Mouse (Mus musculus): ENCODE results near the gene Pitpnc1. TPM values are rescaled to one million over a fixed set of nuclear protein-coding genes. Genes with fewer than 3 reads are reported as not detected.

The Pitpnc1 gene
- polyA plus RNA-seq, 1 experiment from 2014 or later, result 39.2 TPM

DNA sequence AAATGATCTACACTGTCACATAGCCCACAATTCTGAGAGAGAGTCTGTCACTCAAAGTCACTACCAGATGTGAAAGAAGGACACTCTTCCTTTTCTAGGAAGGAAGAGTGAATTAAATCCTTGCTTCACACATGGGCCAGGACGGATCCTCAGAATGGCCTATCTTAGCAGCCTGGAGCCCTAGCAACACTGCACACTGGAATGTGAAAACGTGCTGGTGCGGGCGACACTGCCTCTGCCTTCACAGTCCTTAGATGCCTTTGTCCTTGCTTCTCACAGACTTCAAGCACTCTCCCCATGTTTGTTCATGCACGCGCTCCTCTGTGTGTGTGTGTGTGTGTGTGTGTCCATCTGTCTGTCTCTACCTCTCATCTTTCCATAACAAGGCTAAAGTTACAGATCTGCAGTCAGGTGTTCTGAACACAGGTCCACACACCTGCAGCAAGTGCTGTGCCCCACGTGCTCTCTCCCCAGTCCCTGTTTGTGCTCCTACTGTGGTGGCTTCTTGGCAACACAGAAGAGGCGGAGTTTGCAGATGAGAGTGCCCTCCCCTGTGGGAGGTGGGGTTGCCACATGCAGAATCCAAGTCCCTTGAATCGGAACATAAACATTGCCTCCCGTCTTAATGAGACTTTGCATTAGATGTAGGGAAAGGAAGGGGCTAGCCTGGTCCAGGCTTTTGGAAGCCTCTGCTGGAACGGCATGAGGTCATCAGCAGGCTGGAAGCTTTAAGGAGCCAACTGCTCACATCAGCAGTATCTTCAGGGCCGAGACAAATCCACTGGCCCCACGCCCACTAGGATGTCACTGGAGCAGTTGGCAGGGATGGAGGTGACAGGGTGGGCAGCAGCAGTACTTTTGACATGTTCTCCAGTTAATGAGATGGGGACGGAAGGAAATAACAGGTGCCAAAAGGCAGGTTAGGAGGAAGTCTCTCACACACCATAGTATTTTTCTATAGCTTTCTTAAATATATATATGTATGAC is 144.5 kb downstream of the Pitpnc1 start:
- ATAC-seq (ENCODE audit: low FRiP score, low read depth), result peak; percentile 66; the same call in 1 of the 2 replicates

DNA sequence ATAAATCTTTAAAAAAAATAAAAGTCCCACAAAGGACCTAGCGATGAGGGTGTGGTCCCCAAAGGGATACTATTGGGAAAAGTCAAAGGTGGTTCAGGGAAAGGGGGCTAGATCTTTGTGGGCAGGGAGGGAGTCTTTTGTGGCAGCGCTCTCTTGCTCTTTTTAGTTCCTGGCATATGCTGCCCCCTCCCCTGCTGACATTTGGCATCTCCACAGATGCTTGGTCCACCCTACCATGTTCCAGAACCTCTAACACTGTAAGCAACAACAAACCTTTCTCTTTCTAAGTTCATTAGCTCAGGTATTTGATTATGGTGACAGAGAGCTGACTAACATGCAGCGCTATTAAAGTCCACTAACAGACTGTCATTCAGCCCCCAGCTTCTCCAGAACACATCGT is 145.3 kb downstream of the Pitpnc1 start:
- WGBS, result 70% methylated on average over 4 of the region's 4 CpGs
- Histone ChIP-seq H3K9ac (no peak overlapping the region), H3K4me1 (replicated peaks) (peaks cover 14% of the 10 kb centered on the region), H3K27ac (replicated peaks) (peak overlapping the region; percentile 53; the same call in 1 of the 2 replicates), H3K9me3 (no peaks in the 10 kb centered on the region), H3K4me3 (no peak overlapping the region), H3K4me2 (no peak overlapping the region), H3K36me3 (no peaks in the 10 kb centered on the region), H3K27me3 (no peaks in the 10 kb centered on the region)
- no peak for ATAC-seq (ENCODE audit: low FRiP score, low read depth)

More for the DNA sequence above, 144.5 kb downstream of the Pitpnc1 start:
- 19% methylated on average over 14 of the region's 14 CpGs for WGBS
- Histone ChIP-seq H3K9ac (no peak overlapping the region), H3K36me3 (no peaks in the 10 kb centered on the region), H3K9me3 (no peaks in the 10 kb centered on the region), H3K4me3 (no peak overlapping the region), H3K4me1 (replicated peaks) (peaks cover 14% of the 10 kb centered on the region), H3K27me3 (no peaks in the 10 kb centered on the region), H3K27ac (replicated peaks) (peak overlapping the region; percentile 53), H3K4me2 (no peak overlapping the region)

DNA sequence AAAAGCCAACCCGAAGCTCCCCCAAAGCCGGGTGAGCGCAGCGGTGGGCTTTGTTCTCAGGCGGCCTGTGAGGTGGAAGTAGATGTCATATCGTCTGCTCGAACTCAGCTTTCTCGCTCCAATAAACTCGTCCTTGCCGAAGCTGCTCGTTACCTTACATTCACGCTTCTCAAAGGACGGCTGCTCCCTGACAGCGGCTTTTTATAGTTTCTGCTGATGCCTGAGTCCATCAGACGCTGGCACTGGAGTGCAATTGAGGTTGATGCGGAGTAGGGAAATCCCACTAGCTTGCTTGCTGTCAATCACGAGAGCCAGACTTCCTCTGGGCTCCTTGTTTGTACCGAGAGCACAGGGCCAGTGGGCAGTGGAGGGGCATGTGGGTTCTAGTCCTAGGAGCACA is 147.3 kb downstream of the Pitpnc1 start:
- Histone ChIP-seq H3K4me1 (replicated peaks) (peaks cover 14% of the 10 kb centered on the region), H3K4me3 (no peak overlapping the region), H3K9ac (no peak overlapping the region), H3K9me3 (no peaks in the 10 kb centered on the region), H3K4me2 (no peak overlapping the region), H3K36me3 (no peaks in the 10 kb centered on the region), H3K27ac (replicated peaks) (no peak overlapping the region), H3K27me3 (no peaks in the 10 kb centered on the region)
- 59% methylated on average over 18 of the region's 18 CpGs for WGBS
- ATAC-seq (ENCODE audit: low FRiP score, low read depth), result no peak

DNA sequence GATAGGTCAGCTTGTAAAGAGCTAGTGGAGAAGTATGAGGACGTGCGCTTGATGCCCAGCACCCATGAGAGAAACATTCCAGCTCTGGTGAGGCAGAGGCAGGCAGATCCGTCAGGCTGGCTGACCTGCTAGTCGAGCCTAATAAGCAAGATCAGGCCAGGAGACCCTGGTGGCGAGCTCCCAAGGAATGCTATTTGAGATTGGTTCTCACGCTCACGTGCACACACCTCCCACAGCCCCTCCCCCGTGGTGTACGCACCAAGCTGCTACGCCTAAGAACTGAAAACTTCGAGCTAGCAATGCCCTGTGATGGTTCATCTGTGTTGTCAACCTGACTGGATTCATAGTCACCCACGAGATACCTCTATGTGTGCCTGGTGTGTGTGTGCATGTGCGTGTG is 148.3 kb downstream of the Pitpnc1 start:
- H3K4me2 ChIP-seq, result no peak overlapping the region
- H3K4me1 ChIP-seq (replicated peaks), result peaks cover 14% of the 10 kb centered on the region
- H3K36me3 ChIP-seq, result no peaks in the 10 kb centered on the region
- ATAC-seq (ENCODE audit: low FRiP score, low read depth), result no peak
- WGBS, result 95% methylated on average over 13 of the region's 13 CpGs
- H3K4me3 ChIP-seq, result no peak overlapping the region
- H3K27me3 ChIP-seq, result no peaks in the 10 kb centered on the region
- H3K27ac ChIP-seq (replicated peaks), result no peak overlapping the region
- no peak overlapping the region for H3K9ac ChIP-seq
- no peaks in the 10 kb centered on the region for H3K9me3 ChIP-seq

DNA sequence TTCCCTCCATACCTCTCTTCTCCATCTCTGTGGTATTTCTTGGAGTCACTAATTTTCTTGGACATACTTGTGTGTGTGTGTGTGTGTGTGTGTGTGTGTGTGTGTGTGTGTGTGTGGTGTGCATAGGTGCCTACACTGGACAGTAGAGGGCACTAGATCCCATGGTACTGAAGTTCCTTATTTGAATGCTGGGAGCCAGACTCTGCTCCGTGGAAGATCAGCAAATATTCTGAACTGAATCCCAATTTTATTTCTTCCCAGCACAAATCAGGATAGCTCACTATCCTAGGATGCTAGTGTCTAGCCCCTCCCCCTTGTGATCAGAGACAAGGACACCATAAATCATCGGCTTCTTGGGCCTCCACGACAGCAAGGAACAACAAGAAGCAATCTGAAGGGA is 148.7 kb downstream of the Pitpnc1 start:
- Histone ChIP-seq H3K27ac (replicated peaks) (no peak overlapping the region), H3K4me2 (no peak overlapping the region), H3K9ac (no peak overlapping the region), H3K36me3 (no peaks in the 10 kb centered on the region), H3K4me1 (replicated peaks) (peaks cover 14% of the 10 kb centered on the region), H3K9me3 (no peaks in the 10 kb centered on the region), H3K27me3 (no peaks in the 10 kb centered on the region), H3K4me3 (no peak overlapping the region)
- no peak for ATAC-seq (ENCODE audit: low FRiP score, low read depth)
- 91% methylated on average over 3 of the region's 3 CpGs for WGBS

- no peaks in the 10 kb centered on the region for H3K27me3 ChIP-seq
- no peaks in the 10 kb centered on the region for H3K4me1 ChIP-seq (replicated peaks)
- no peak overlapping the region for H3K4me3 ChIP-seq
- H3K27ac ChIP-seq (replicated peaks), result no peak overlapping the region
- H3K9ac ChIP-seq, result no peak overlapping the region
- no peak overlapping the region for H3K4me2 ChIP-seq
- ATAC-seq (ENCODE audit: low FRiP score, low read depth), result no peak
- no peaks in the 10 kb centered on the region for H3K9me3 ChIP-seq
- no peaks in the 10 kb centered on the region for H3K36me3 ChIP-seq
- 54% methylated on average over 10 of the region's 10 CpGs for WGBS
These were observed 150.6 kb downstream of the Pitpnc1 start for GRCm38 (mm10) chr11:107319861-107320260.

DNA sequence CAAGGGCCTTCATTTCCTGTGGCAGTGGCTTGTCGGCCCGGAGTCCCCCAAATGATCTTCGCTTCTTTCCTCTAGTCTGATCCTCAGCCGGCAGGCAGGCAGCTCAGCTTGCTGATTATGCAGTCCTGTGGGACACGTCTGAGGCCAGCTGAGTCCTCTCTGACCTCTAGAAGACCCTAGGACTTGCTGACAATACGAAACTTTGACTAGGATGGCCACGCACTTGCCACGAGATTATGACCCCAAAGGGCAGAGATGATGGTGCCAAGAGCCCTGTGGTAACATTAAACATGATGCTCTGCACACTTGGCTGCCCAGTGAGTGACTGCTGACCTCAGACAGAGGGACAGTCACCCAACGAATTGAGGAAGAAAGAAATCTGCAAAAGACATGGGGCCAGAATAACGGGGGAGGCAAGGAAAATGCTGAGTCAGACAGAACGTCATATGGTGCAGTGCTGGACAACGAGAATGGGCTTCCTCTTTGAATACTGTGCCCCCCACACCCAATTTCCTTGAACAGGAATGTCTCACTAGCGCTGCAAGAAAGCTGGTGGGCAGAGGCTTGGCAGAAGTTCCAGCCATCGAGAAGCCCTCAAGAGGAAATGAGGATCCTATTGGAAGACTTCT is 152.7 kb downstream of the Pitpnc1 start:
- H3K9ac ChIP-seq, result no peak overlapping the region
- ATAC-seq (ENCODE audit: low FRiP score, low read depth), result no peak
- no peaks in the 10 kb centered on the region for H3K4me1 ChIP-seq (replicated peaks)
- 66% methylated on average over 14 of the region's 14 CpGs for WGBS
- H3K4me2 ChIP-seq, result no peak overlapping the region
- no peaks in the 10 kb centered on the region for H3K9me3 ChIP-seq
- H3K4me3 ChIP-seq, result no peak overlapping the region
- H3K36me3 ChIP-seq, result no peaks in the 10 kb centered on the region
- no peaks in the 10 kb centered on the region for H3K27me3 ChIP-seq
- H3K27ac ChIP-seq (replicated peaks), result no peak overlapping the region

DNA sequence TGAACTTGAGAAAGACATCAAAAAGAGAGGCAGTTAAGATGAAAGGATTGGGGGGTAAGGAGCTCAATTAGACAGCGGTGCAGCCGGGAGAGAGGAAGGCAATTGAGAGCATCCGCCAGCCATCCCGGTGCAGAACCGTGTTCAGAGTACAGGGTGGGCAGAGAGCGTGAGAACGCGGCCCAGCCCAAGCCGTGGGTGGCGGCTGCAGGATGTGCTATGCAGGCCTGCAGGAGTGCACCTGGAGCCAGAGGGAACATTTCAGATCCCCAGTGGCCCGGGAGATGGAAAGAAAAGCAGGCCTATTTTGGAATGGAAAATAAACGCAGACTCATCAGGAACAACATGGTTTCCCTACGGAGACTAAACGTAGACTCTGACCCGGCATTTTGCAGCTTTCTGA is 155.0 kb downstream of the Pitpnc1 start:
- Histone ChIP-seq H3K9ac (no peak overlapping the region), H3K4me1 (replicated peaks) (0 out of 2 replicates have a peak, but pooled peaks cover 6% of the 10 kb centered on the region), H3K4me2 (no peak overlapping the region), H3K9me3 (no peaks in the 10 kb centered on the region), H3K4me3 (no peak overlapping the region), H3K27ac (replicated peaks) (no peak overlapping the region), H3K36me3 (no peaks in the 10 kb centered on the region), H3K27me3 (no peaks in the 10 kb centered on the region)
- WGBS, result 83% methylated on average over 15 of the region's 15 CpGs
- ATAC-seq (ENCODE audit: low FRiP score, low read depth), result no peak

GRCm38 (mm10) chr11:107310338-107311121 is 160.0 kb downstream of the Pitpnc1 start:
- no peak overlapping the region for H3K4me3 ChIP-seq
- H3K9ac ChIP-seq, result no peak overlapping the region
- H3K4me2 ChIP-seq, result peak overlapping the region; percentile 28; the same call in 1 of the 2 replicates
- no peaks in the 10 kb centered on the region for H3K36me3 ChIP-seq
- no peak for ATAC-seq (ENCODE audit: low FRiP score, low read depth)
- 70% methylated on average over 20 of the region's 20 CpGs for WGBS
- H3K27ac ChIP-seq (replicated peaks), result peak overlapping the region; percentile 64; the same call in 1 of the 2 replicates
- H3K4me1 ChIP-seq (replicated peaks), result peaks cover 10% of the 10 kb centered on the region; the same call in 1 of the 2 replicates
- H3K9me3 ChIP-seq, result no peaks in the 10 kb centered on the region
- H3K27me3 ChIP-seq, result no peaks in the 10 kb centered on the region

GRCm38 (mm10) chr11:107306170-107306569 is 164.3 kb downstream of the Pitpnc1 start:
- Histone ChIP-seq H3K9me3 (no peaks in the 10 kb centered on the region), H3K4me2 (no peak overlapping the region), H3K27ac (replicated peaks) (no peak overlapping the region), H3K27me3 (no peaks in the 10 kb centered on the region), H3K9ac (no peak overlapping the region), H3K4me1 (replicated peaks) (peaks cover 10% of the 10 kb centered on the region; the same call in 1 of the 2 replicates), H3K4me3 (no peak overlapping the region), H3K36me3 (no peaks in the 10 kb centered on the region)
- no peak for ATAC-seq (ENCODE audit: low FRiP score, low read depth)
- WGBS, result 55% methylated on average over 11 of the region's 11 CpGs

GRCm38 (mm10) chr11:107302141-107302540 is 168.4 kb downstream of the Pitpnc1 start:
- 96% methylated on average over 4 of the region's 4 CpGs for WGBS

More at GRCm38 (mm10) chr11:107302141-107302540, 168.4 kb downstream of the Pitpnc1 start:
- no peak overlapping the region for H3K4me2 ChIP-seq
- no peaks in the 10 kb centered on the region for H3K27me3 ChIP-seq
- no peaks in the 10 kb centered on the region; the same call in 1 of the 2 replicates for H3K4me1 ChIP-seq (replicated peaks)
- ATAC-seq (ENCODE audit: low FRiP score, low read depth), result no peak
- no peak overlapping the region for H3K9ac ChIP-seq
- no peaks in the 10 kb centered on the region for H3K9me3 ChIP-seq
- H3K4me3 ChIP-seq, result no peak overlapping the region
- no peak overlapping the region for H3K27ac ChIP-seq (replicated peaks)
- no peaks in the 10 kb centered on the region for H3K36me3 ChIP-seq
